Mouse (Mus musculus): Measurements from ENCODE around the gene A730061H03Rik. TPM values are rescaled to one million over a fixed set of nuclear protein-coding genes. Genes with fewer than 3 reads are reported as not detected.

Gene A730061H03Rik
- polyA plus RNA-seq, 1 experiment from 2014 or later = 1.2 TPM

GRCm38 (mm10) chr14:55581981-55582681 lies 21.9 kb upstream of the A730061H03Rik start:
- H3K36me3 ChIP-seq (ENCODE audit: insufficient read depth, low read length) = peaks cover 21% of the 10 kb centered on the region
- no peak overlapping the region for H3K27ac ChIP-seq (ENCODE audit: low read length)
- H3K27me3 ChIP-seq (ENCODE audit: insufficient read depth, low read length) = no peaks in the 10 kb centered on the region
- H3K9ac ChIP-seq (replicated peaks; ENCODE audit: low read length) = no peak overlapping the region
- H3K9me3 ChIP-seq (ENCODE audit: low read length) = no peaks in the 10 kb centered on the region
- WGBS = 66% methylated on average over 9 of the region's 9 CpGs
- no peak for ATAC-seq (ENCODE audit: low FRiP score, low TSS enrichment)
- H3K4me3 ChIP-seq (ENCODE audit: low read length) = no peak overlapping the region
- H3K4me2 ChIP-seq (replicated peaks; ENCODE audit: low read depth, low read length) = no peak overlapping the region
- H3K4me1 ChIP-seq (ENCODE audit: insufficient read depth, low read length) = peaks cover 18% of the 10 kb centered on the region

- 95% methylated on average over 16 of the region's 16 CpGs for WGBS
- H3K4me1 ChIP-seq (ENCODE audit: insufficient read depth, low read length) = peaks cover 24% of the 10 kb centered on the region
- H3K27me3 ChIP-seq (ENCODE audit: insufficient read depth, low read length) = no peaks in the 10 kb centered on the region
- no peak overlapping the region for H3K4me2 ChIP-seq (replicated peaks; ENCODE audit: low read depth, low read length)
- no peak for ATAC-seq (ENCODE audit: low FRiP score, low TSS enrichment)
- H3K9ac ChIP-seq (replicated peaks; ENCODE audit: low read length) = no peak overlapping the region
- H3K9me3 ChIP-seq (ENCODE audit: low read length) = no peaks in the 10 kb centered on the region
- H3K36me3 ChIP-seq (ENCODE audit: insufficient read depth, low read length) = peaks cover 19% of the 10 kb centered on the region
- H3K4me3 ChIP-seq (ENCODE audit: low read length) = no peak overlapping the region
- no peak overlapping the region for H3K27ac ChIP-seq (ENCODE audit: low read length)
These were observed 20.5 kb upstream of the A730061H03Rik start for GRCm38 (mm10) chr14:55580731-55581130.

DNA sequence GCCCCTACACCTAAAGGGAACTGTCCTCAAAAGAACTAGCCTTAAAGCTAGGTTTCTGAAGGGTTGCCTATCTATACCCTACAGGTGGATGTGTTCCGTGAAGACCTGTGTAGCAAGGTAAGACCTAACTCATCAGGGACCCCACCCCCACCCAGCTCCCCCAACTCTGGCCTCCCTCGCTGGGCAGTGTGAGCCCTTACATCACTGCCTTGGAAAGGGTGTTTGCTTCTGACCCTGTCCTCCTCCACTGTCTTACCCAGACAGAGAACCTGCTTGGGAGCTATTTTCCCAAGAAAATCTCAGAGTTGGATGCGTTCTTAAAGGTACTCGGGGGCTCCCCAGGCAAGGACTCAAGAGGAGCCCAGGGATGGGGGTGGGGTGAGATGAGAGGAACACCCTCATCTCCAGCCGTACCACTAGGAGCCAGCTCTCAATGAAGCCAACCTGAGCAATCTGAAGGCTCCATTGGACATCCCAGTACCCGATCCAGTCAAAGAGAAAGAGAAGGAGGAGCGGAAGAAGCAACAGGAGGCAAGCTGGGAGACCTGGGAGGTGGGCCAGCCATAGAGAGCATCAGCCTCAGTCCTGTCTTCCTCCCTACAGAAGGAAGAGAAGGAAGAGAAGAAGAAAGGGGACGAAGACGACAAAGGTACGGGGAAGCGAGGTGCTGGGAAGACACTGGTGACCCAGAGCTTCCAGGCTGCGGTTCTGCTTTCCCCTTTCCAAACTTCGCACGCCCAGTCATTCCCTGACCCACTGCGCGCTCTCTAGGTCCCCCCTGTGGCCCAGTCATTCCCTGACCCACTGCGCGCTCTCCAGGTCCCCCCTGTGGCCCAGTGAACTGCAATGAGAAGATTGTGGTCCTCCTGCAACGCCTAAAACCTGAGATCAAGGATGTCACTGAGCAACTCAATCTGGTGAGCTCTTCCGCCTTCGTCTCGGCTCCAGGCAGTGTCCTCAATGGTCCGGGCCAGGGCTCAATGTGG lies 19.6 kb upstream of the A730061H03Rik start:
- Histone ChIP-seq H3K4me1 (ENCODE audit: insufficient read depth, low read length) (peaks cover 26% of the 10 kb centered on the region), H3K4me2 (replicated peaks; ENCODE audit: low read depth, low read length) (no peak overlapping the region), H3K36me3 (ENCODE audit: insufficient read depth, low read length) (peaks cover 19% of the 10 kb centered on the region), H3K4me3 (ENCODE audit: low read length) (no peak overlapping the region), H3K9me3 (ENCODE audit: low read length) (no peaks in the 10 kb centered on the region), H3K9ac (replicated peaks; ENCODE audit: low read length) (no peak overlapping the region), H3K27ac (ENCODE audit: low read length) (no peak overlapping the region), H3K27me3 (ENCODE audit: insufficient read depth, low read length) (no peaks in the 10 kb centered on the region)
- 92% methylated on average over 23 of the region's 23 CpGs for WGBS
- no peak for ATAC-seq (ENCODE audit: low FRiP score, low TSS enrichment)

- ATAC-seq (ENCODE audit: low FRiP score, low TSS enrichment) = peak; percentile 50
- peaks cover 19% of the 10 kb centered on the region for H3K36me3 ChIP-seq (ENCODE audit: insufficient read depth, low read length)
- no peaks in the 10 kb centered on the region for H3K27me3 ChIP-seq (ENCODE audit: insufficient read depth, low read length)
- H3K4me1 ChIP-seq (ENCODE audit: insufficient read depth, low read length) = peaks cover 22% of the 10 kb centered on the region
- WGBS = 29% methylated on average over 6 of the region's 6 CpGs
- H3K27ac ChIP-seq (ENCODE audit: low read length) = peak overlapping the region; percentile 83
- peak overlapping the region; percentile 82 for H3K4me2 ChIP-seq (replicated peaks; ENCODE audit: low read depth, low read length)
- H3K4me3 ChIP-seq (ENCODE audit: low read length) = peak overlapping the region; percentile 79
- H3K9me3 ChIP-seq (ENCODE audit: low read length) = no peaks in the 10 kb centered on the region
- H3K9ac ChIP-seq (replicated peaks; ENCODE audit: low read length) = peak overlapping the region; percentile 92
These were observed 18.6 kb upstream of the A730061H03Rik start for GRCm38 (mm10) chr14:55578668-55579269.

DNA sequence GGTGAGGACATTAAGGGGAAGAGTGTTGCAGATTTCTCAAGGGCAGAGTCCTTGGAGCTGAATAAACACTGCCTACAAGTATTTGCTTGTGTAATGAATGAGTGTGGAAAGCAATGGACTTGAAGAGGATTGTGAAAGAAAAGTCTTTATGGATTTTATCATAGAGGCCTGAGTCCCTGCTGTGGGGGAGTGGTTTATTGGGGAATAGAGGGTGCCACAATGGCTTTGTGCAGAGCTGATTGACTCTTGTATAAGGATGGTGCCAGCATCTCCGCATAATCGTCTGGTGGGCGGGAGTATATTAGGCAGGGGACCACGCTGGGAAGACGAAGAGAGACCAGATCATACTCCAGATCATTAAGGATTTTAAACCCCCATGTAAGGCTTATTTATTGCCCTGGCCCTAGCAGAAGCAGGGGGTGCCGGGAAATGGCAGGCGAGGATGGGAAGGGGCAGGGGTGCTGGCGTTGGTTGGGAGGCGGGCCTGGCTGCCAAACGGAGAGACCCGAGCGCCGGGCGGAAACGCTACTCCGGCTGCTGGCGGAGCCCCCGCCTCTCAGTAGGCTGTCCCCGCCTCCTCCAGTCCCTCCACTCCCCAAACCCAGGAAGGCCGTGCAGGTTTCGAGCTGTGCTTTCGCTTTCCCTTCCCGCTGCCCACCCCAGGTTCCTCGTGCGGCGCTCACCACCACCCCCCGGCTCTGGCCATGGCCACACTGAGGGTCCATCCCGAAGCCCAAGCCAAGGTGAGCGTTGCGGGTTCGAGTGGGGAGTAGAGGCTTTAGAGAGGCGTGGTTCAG lies 17.9 kb upstream of the A730061H03Rik start, which contains the start of gene Psme1:
Gene Psme1 (plus strand): TSS at position 253 of the 797 bp plus-strand sequence.
- Histone ChIP-seq H3K9me3 (ENCODE audit: low read length) (no peaks in the 10 kb centered on the region), H3K4me1 (ENCODE audit: insufficient read depth, low read length) (peaks cover 22% of the 10 kb centered on the region), H3K27me3 (ENCODE audit: insufficient read depth, low read length) (no peaks in the 10 kb centered on the region), H3K36me3 (ENCODE audit: insufficient read depth, low read length) (peaks cover 19% of the 10 kb centered on the region), H3K4me3 (ENCODE audit: low read length) (peak within 1 kb of the TSS; percentile 79), H3K4me2 (replicated peaks; ENCODE audit: low read depth, low read length) (peak within 1 kb of the TSS; percentile 82), H3K9ac (replicated peaks; ENCODE audit: low read length) (peak within 1 kb of the TSS; percentile 92), H3K27ac (ENCODE audit: low read length) (peak within 1 kb of the TSS; percentile 83)
- peak; percentile 93 for ATAC-seq (ENCODE audit: low FRiP score, low TSS enrichment)
- WGBS = under 1% methylated on average over 26 of the region's 32 CpGs

- Histone ChIP-seq H3K4me2 (replicated peaks; ENCODE audit: low read depth, low read length) (no peak overlapping the region), H3K36me3 (ENCODE audit: insufficient read depth, low read length) (peaks cover 14% of the 10 kb centered on the region), H3K9ac (replicated peaks; ENCODE audit: low read length) (no peak overlapping the region), H3K9me3 (ENCODE audit: low read length) (no peaks in the 10 kb centered on the region), H3K27me3 (ENCODE audit: insufficient read depth, low read length) (no peaks in the 10 kb centered on the region), H3K27ac (ENCODE audit: low read length) (no peak overlapping the region), H3K4me1 (ENCODE audit: insufficient read depth, low read length) (peaks cover 22% of the 10 kb centered on the region), H3K4me3 (ENCODE audit: low read length) (no peak overlapping the region)
- no peak for ATAC-seq (ENCODE audit: low FRiP score, low TSS enrichment)
- WGBS = 66% methylated on average over 16 of the region's 16 CpGs
These were observed 16.2 kb upstream of the A730061H03Rik start for GRCm38 (mm10) chr14:55576376-55576775.

- Histone ChIP-seq H3K4me2 (replicated peaks; ENCODE audit: low read depth, low read length) (no peak overlapping the region), H3K9me3 (ENCODE audit: low read length) (no peaks in the 10 kb centered on the region), H3K9ac (replicated peaks; ENCODE audit: low read length) (peak overlapping the region; percentile 53), H3K4me1 (ENCODE audit: insufficient read depth, low read length) (peaks cover 22% of the 10 kb centered on the region), H3K36me3 (ENCODE audit: insufficient read depth, low read length) (peaks cover 7% of the 10 kb centered on the region), H3K27me3 (ENCODE audit: insufficient read depth, low read length) (no peaks in the 10 kb centered on the region), H3K27ac (ENCODE audit: low read length) (0 out of 2 replicates have a peak overlapping the region, but pooled peaks have one; percentile 15), H3K4me3 (ENCODE audit: low read length) (no peak overlapping the region)
- WGBS = 73% methylated on average over 13 of the region's 13 CpGs
- ATAC-seq (ENCODE audit: low FRiP score, low TSS enrichment) = no peak
These were observed 15.5 kb upstream of the A730061H03Rik start for GRCm38 (mm10) chr14:55575711-55576110.

DNA sequence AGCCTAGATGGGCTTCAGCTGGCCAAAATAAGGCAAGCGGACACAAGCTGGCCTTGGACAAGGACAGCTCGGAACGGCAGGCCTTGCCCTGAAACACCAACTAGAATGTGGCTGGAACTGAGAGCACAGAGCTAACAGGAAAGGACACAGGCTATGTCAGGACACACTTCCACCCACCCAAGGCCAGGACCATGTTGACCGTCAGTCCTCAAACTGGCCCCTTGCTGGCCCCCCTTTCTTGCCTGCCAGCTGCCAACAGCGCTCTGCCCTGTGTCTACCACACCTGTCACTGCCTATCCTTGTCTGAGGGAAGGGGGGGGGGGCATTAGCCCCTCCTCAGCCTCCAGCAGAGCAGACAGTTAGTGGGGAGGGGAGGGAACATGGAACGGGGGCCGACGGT lies 15.1 kb upstream of the A730061H03Rik start, which contains the start of gene Fitm1:
Gene Fitm1 (plus strand): TSS at position 316 of the 400 bp plus-strand sequence.
- H3K4me3 ChIP-seq (ENCODE audit: low read length) = no peak within 1 kb of the TSS
- H3K36me3 ChIP-seq (ENCODE audit: insufficient read depth, low read length) = peaks cover 3% of the 10 kb centered on the region
- H3K27me3 ChIP-seq (ENCODE audit: insufficient read depth, low read length) = no peaks in the 10 kb centered on the region
- H3K4me1 ChIP-seq (ENCODE audit: insufficient read depth, low read length) = peaks cover 22% of the 10 kb centered on the region
- no peaks in the 10 kb centered on the region for H3K9me3 ChIP-seq (ENCODE audit: low read length)
- no peak for ATAC-seq (ENCODE audit: low FRiP score, low TSS enrichment)
- WGBS = 74% methylated on average over 8 of the region's 8 CpGs
- 0 out of 2 replicates have a peak within 1 kb of the TSS, but pooled peaks have one; percentile 15 for H3K27ac ChIP-seq (ENCODE audit: low read length)
- H3K4me2 ChIP-seq (replicated peaks; ENCODE audit: low read depth, low read length) = no peak within 1 kb of the TSS
- H3K9ac ChIP-seq (replicated peaks; ENCODE audit: low read length) = peak within 1 kb of the TSS; percentile 53

DNA sequence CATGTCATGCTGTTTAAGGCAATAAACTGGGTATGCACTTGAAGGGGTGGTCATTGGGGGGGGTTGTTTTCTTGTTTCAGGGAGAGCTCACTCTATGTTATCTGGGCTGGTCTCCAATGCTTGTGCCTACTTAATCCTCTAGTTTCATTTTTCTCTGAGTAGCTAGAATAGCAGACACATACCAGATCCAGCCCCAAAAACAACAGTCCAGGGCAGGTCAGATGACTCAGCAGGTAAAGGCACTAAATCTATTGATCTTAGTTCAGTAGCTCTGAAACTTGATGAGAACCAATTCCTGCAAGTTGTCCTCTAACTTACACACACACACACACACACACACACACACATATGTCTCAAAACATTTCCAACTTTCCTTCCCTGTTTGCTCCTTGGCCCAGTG lies 11.6 kb upstream of the A730061H03Rik start:
- H3K27me3 ChIP-seq (ENCODE audit: insufficient read depth, low read length) = no peaks in the 10 kb centered on the region

More for the DNA sequence above, 11.6 kb upstream of the A730061H03Rik start:
- ATAC-seq (ENCODE audit: low FRiP score, low TSS enrichment) = no peak
- Histone ChIP-seq H3K4me3 (ENCODE audit: low read length) (no peak overlapping the region), H3K27ac (ENCODE audit: low read length) (no peak overlapping the region), H3K9ac (replicated peaks; ENCODE audit: low read length) (no peak overlapping the region), H3K4me2 (replicated peaks; ENCODE audit: low read depth, low read length) (no peak overlapping the region), H3K9me3 (ENCODE audit: low read length) (no peaks in the 10 kb centered on the region), H3K36me3 (ENCODE audit: insufficient read depth, low read length) (peaks cover 31% of the 10 kb centered on the region), H3K4me1 (ENCODE audit: insufficient read depth, low read length) (peaks cover 13% of the 10 kb centered on the region)

Data from kidney, embryonic 16.5 days (tissue).